Mouse (Mus musculus): ENCODE measurements around the gene Ssr2. TPM values are rescaled to one million over a fixed set of nuclear protein-coding genes. Genes with fewer than 3 reads are reported as not detected.

The Ssr2 gene
- 10 to 100 TPM; 77.9 to 78.3 TPM for total RNA-seq (2023)

GRCm38 (mm10) chr3:88575540-88575939, at the start of gene Ssr2:
Gene Ssr2 (plus strand): TSS chr3:88575876.

GRCm38 (mm10) chr3:88532299-88532674, 43.4 kb upstream of the Ssr2 start, which contains the start of gene Mex3a:
Gene Mex3a (plus strand): TSS chr3:88532395.

GRCm38 (mm10) chr3:88548180-88548917, 27.3 kb upstream of the Ssr2 start, which contains the start of gene Rab25:
Gene Rab25 (minus strand): TSS chr3:88548300.

GRCm38 (mm10) chr3:88552676-88553524, 22.8 kb upstream of the Ssr2 start, which contains the start of gene Lamtor2:
Gene Lamtor2 (minus strand): TSS chr3:88553074.

GRCm38 (mm10) chr3:88553525-88553879, 22.2 kb upstream of the Ssr2 start, which contains the start of gene Ubqln4:
Gene Ubqln4 (plus strand): TSS chr3:88553758.

GRCm38 (mm10) chr3:88605666-88606065, 30.0 kb downstream of the Ssr2 start, which contains the start of gene Arhgef2:
Gene Arhgef2 (plus strand): TSS chr3:88605966.

Other genes starting within 250 kb of the Ssr2 start
- gene Tmem79, start 239.7 kb upstream of the Ssr2 start, total RNA-seq (2023): 1 to 10 TPM; 1.2 to 1.3 TPM
- 10 to 100 TPM; 48.0 to 51.9 TPM for gene Smg5, start 239.6 kb upstream of the Ssr2 start, total RNA-seq (2023)
- gene Paqr6, start 211.3 kb upstream of the Ssr2 start, total RNA-seq (2023): 1 to 10 TPM in 1 of 2 experiments, under 1 TPM in 1; 0.46 to 1.1 TPM
- gene Bglap3, start 203.1 kb upstream of the Ssr2 start, total RNA-seq (2023): 10 to 100 TPM; 15.2 to 25.3 TPM
- 10 to 100 TPM; 26.3 to 43.3 TPM for gene Bglap2, start 197.2 kb upstream of the Ssr2 start, total RNA-seq (2023)
- 100 to 1,000 TPM; 105 to 139 TPM for gene Bglap, start 191.4 kb upstream of the Ssr2 start, total RNA-seq (2023)
- gene Pmf1, start 165.5 kb upstream of the Ssr2 start, total RNA-seq (2023): 10 to 100 TPM; 59.0 to 65.4 TPM
- 10 to 100 TPM; 16.1 to 16.3 TPM for gene Slc25a44, start 150.7 kb upstream of the Ssr2 start, total RNA-seq (2023)
- gene Sema4a, start 114.7 kb upstream of the Ssr2 start, total RNA-seq (2023): 100 to 1,000 TPM; 296 to 331 TPM
- gene Lmna, start 65.9 kb upstream of the Ssr2 start, total RNA-seq (2023): 10 to 100 TPM; 17.1 to 26.2 TPM
- under 1 TPM; 0.20 to 0.33 TPM for gene Mex3a, start 43.5 kb upstream of the Ssr2 start, total RNA-seq (2023)
- not detected for gene Rab25, start 27.6 kb upstream of the Ssr2 start, total RNA-seq (2023)
- 10 to 100 TPM; 74.0 to 89.2 TPM for gene Lamtor2, start 22.8 kb upstream of the Ssr2 start, total RNA-seq (2023)
- 10 to 100 TPM; 20.0 to 20.2 TPM for gene Ubqln4, start 22.1 kb upstream of the Ssr2 start, total RNA-seq (2023)
- gene Arhgef2, start 30.1 kb downstream of the Ssr2 start, total RNA-seq (2023): 100 to 1,000 TPM; 201 to 231 TPM
- under 1 TPM in 1 of 2 experiments, not detected in 1; 0.28 TPM for gene Rxfp4, start 77.3 kb downstream of the Ssr2 start, total RNA-seq (2023)
- gene Khdc4, start 109.9 kb downstream of the Ssr2 start, total RNA-seq (2023): 10 to 100 TPM; 64.7 to 80.3 TPM
- gene Rit1, start 141.0 kb downstream of the Ssr2 start, total RNA-seq (2023): 10 to 100 TPM; 41.5 to 50.4 TPM
- under 1 TPM; 0.79 to 0.83 TPM for gene Syt11, start 199.3 kb downstream of the Ssr2 start, total RNA-seq (2023)

All from neutrophil, adult 83 days (primary cell).